Mouse (Mus musculus): ENCODE measurements around the gene Mapkapk3. TPM values are rescaled to one million over a fixed set of nuclear protein-coding genes. Genes with fewer than 3 reads are reported as not detected.

Mapkapk3 gene
- 7.1 and 10.1 TPM in 2 replicates for polyA plus RNA-seq (2016; fragmentation: Nextera tagmentation; extraction: Ambion mirVana)

DNA sequence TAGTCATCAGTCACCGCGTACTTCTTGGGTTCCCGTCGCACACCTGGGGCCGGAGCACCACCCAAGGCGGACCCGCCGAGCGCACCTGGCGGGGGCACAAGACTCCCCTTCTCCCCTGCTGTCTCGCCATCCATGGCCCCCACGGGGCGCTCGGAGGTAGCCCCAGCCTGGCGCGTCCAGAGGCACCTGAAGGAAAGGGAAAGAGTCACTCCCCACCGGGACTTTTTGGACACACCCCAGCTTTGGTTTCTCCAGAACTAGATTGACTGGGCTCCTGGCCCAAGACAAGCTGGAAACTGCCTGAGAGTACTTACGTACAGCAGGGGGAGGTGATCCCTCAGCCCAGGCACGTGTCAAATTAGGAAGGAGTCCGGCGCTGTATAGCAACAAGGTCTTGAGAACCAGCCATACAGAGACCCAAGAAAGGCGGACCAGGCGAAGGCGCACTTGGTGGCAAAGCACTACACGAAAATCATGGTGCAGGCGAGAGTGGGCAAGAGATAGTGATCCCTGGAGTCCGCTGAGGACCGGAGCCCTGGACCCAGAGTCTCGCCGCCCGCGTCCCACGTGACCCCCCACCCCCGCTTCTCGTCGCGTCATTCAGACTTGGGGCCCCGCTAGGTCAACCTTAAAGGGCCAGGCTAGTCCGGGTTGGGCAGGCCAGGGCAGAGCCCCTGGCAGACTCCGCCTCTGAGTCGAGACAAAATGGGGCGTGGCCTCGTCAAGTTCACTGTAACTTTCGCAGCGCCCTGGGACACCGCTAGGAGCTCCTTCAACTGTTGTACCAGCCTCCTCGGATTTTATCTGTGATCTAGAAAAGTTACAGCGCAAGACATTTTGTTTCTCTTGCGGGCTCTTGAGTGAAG, at the start of gene Mapkapk3:
TSS of gene Mapkapk3 (minus strand) at position 667 of the 866 bp plus-strand sequence.
- Histone ChIP-seq H3K9me3 (no peaks in the 10 kb centered on the region), H3K4me1 (peaks cover 36% of the 10 kb centered on the region), H3K27ac (peak within 1 kb of the TSS; percentile 82), H3K27me3 (ENCODE audit: insufficient read depth, poor library complexity, severe bottlenecking) (peaks cover 24% of the 10 kb centered on the region), H3K4me3 (peak within 1 kb of the TSS; percentile 66), H3K36me3 (no peaks in the 10 kb centered on the region)
- DNase-seq (ENCODE audit: low spot score), result peak; percentile 96
- 1% methylated on average over 49 of the region's 49 CpGs for whole genome bisulfite sequencing

DNA sequence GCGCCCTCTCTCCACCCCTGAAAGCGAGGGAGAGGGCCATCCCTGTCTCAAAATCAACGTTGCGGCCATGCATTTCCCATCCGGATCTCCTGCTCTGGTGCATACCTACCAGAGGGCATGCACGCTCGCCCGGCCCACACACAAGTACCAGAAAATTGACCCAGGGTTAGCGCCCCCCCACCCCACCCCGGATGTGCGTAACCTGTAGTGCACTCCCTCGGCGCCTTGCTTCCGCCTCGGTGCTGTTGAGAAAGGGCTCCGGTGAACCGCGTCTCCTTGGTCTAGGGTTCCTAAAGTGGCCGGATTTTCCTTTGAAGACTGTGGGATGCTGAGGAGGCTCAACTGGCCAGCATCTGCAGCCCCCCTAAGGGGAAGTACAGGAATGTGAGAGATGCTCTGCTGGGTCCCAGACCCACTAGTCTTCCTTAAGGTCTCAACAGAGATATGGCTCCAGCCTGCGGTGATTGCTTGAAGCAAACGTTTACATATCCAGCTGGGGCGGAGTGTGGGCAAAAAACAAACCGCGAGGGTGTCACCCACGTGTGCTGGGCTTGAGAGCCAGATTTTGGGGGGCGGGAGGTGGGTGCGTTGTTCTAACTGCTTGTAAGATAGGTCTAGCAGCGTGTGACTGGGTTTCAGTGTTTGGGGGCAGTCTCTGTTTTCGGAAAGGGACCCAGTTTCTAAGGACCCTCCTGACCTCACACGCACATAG, 48.7 kb upstream of the Mapkapk3 start, which contains the start of gene Hemk1:
TSS of gene Hemk1 (minus strand) at position 179 of the 712 bp plus-strand sequence.
- peak; percentile 90 for DNase-seq (ENCODE audit: low spot score)
- peak within 1 kb of the TSS; percentile 88 for H3K27ac ChIP-seq
- peak within 1 kb of the TSS; percentile 72 for H3K4me3 ChIP-seq
- H3K9me3 ChIP-seq, result no peaks in the 10 kb centered on the region
- 5% methylated on average over 30 of the region's 30 CpGs for WGBS
- peaks cover 23% of the 10 kb centered on the region for H3K27me3 ChIP-seq (ENCODE audit: insufficient read depth, poor library complexity, severe bottlenecking)
- peaks cover 17% of the 10 kb centered on the region for H3K4me1 ChIP-seq
- H3K36me3 ChIP-seq, result 0 out of 2 replicates have a peak, but pooled peaks cover 4% of the 10 kb centered on the region

DNA sequence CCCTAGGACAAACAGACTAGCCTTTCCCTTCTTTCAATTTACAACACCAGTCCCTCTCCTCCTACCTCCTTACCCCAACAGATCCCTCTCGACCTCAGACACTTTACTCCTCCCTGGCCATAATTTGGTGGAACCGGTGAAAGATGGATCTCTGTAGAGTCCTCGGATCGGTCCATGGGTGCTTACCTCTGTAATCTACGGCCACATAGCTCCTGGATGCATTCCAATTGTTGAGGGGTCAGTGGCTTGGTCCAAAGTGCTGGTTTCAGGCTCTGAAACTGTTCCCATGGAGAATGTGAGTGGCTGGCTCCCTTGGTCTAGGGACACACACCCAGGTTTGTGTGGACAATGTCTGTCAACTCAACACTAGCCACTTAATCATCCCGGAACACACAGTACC, 46.7 kb upstream of the Mapkapk3 start:
- Histone ChIP-seq H3K4me3 (no peak overlapping the region), H3K27ac (no peak overlapping the region), H3K9me3 (no peaks in the 10 kb centered on the region), H3K27me3 (ENCODE audit: insufficient read depth, poor library complexity, severe bottlenecking) (peaks cover 4% of the 10 kb centered on the region), H3K4me1 (peaks cover 17% of the 10 kb centered on the region), H3K36me3 (peaks cover 13% of the 10 kb centered on the region; the same call in 1 of the 2 replicates)
- DNase-seq (ENCODE audit: low spot score), result no peak
- 83% methylated on average over 6 of the region's 6 CpGs for WGBS

DNA sequence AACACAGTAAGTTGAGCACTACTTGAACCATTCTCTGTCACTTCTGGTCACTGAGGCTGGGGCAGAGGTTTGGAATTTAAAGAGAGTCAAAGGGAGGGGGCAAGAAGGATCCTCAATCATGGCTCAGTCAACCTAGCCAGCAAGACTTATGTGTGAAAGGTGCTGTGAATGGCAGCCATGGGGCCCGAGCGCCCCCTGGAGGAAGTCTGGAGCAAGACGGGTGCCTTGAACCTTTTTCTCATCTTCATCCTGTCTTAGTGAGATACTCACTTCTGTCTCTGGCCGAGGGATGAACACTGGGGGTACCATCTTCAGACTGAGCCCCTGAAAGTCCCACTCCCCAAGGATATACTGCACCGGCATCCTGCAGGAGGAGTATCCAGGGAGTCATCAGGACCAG, 46.2 kb upstream of the Mapkapk3 start:
- Histone ChIP-seq H3K27me3 (ENCODE audit: insufficient read depth, poor library complexity, severe bottlenecking) (no peaks in the 10 kb centered on the region; the same call in 1 of the 2 replicates), H3K36me3 (peaks cover 13% of the 10 kb centered on the region; the same call in 1 of the 2 replicates), H3K4me3 (no peak overlapping the region), H3K4me1 (peaks cover 15% of the 10 kb centered on the region), H3K27ac (no peak overlapping the region), H3K9me3 (no peaks in the 10 kb centered on the region)
- 10% methylated on average over 5 of the region's 5 CpGs for WGBS
- DNase-seq (ENCODE audit: low spot score), result peak; percentile 90

DNA sequence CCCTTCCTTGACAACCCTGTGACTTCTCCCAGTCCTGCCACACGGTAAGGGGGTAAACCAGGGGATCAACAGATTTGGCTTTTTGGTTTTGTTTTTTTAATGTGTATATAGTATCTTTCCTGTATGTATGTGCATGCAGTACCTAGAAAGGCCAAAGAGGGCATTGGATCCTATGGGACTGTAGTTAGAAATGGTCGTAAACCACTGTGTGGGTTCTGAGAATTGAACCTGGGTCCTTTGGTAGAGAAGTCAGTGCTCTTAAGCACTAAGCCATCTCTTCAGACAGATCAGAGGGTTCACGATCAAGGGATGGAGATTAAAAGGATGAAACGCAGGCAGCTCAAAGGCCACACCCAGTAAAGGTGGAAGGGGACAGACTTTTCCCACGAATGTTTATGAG, 45.4 kb upstream of the Mapkapk3 start:
- Histone ChIP-seq H3K4me3 (no peak overlapping the region), H3K27ac (no peak overlapping the region), H3K36me3 (peaks cover 13% of the 10 kb centered on the region; the same call in 1 of the 2 replicates), H3K4me1 (peaks cover 14% of the 10 kb centered on the region), H3K27me3 (ENCODE audit: insufficient read depth, poor library complexity, severe bottlenecking) (no peaks in the 10 kb centered on the region), H3K9me3 (no peaks in the 10 kb centered on the region)
- no peak for DNase-seq (ENCODE audit: low spot score)
- WGBS, result 87% methylated on average over 5 of the region's 5 CpGs

DNA sequence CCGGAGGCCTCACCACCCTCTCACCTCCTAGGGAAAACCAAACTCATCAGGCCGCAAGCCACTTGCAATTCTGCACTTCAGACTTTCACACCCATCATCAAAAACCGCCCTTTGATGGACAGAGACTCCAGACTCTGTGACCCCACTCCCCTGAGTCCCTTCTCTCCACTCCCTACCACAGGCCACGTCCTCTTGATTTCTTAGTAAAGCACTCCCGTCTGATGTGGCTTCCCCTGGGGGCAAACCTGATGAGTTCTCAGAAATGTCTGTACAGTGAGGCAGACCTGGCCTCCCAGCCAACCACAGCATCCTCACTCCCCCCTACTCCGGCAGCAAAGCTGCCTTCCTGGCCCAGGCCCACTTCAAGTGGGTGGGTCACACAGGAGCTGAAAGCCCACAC, 44.7 kb upstream of the Mapkapk3 start:
- Histone ChIP-seq H3K27me3 (ENCODE audit: insufficient read depth, poor library complexity, severe bottlenecking) (no peaks in the 10 kb centered on the region), H3K9me3 (no peaks in the 10 kb centered on the region), H3K4me3 (no peak overlapping the region), H3K36me3 (peaks cover 13% of the 10 kb centered on the region; the same call in 1 of the 2 replicates), H3K4me1 (peaks cover 14% of the 10 kb centered on the region), H3K27ac (no peak overlapping the region)
- WGBS, result 82% methylated on average over 6 of the region's 6 CpGs
- no peak for DNase-seq (ENCODE audit: low spot score)

DNA sequence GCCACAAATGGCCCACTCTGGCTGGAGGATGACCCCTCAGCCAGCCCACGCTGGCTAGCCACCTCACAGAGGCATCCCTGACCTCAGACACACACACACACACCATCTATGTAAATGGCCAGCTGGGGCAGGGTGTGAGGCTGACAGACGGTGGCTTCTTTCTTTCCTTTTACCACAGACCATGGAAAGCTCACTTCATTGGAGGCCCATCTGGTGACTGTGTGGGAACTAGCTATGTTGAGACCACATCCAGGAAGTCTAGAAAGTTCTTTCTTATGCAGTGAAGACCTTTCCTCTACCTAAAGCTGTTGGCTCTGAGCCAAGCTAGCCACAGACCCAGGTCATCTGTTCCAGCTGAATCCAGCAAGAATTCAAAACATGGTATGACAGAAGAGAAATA, 44.0 kb upstream of the Mapkapk3 start:
- H3K36me3 ChIP-seq, result peaks cover 13% of the 10 kb centered on the region; the same call in 1 of the 2 replicates
- H3K27me3 ChIP-seq (ENCODE audit: insufficient read depth, poor library complexity, severe bottlenecking), result no peaks in the 10 kb centered on the region
- H3K27ac ChIP-seq, result no peak overlapping the region
- peaks cover 11% of the 10 kb centered on the region for H3K4me1 ChIP-seq
- H3K4me3 ChIP-seq, result no peak overlapping the region
- WGBS, result 63% methylated on average over 2 of the region's 2 CpGs
- H3K9me3 ChIP-seq, result no peaks in the 10 kb centered on the region
- DNase-seq (ENCODE audit: low spot score), result no peak

DNA sequence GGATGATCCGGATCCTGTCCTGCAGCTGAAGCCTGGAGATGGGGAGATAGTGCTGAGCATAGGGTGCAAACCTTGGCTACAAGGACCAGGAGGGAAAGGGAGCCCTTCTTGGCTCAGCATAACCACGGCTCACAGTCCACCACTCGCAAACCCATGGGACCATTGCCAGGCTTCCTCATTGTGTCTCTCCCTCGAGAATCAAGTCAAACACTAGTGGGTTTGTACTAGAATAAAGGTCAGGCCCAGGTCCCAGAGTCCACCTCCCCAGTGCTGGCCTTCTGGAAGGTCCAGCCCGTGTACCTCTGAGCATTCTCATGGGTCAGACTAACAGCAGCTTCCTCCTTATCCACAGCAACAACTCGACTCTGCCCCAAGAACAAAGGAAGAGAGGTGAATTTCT, 41.1 kb upstream of the Mapkapk3 start:
- Histone ChIP-seq H3K36me3 (peaks cover 17% of the 10 kb centered on the region; the same call in 1 of the 2 replicates), H3K27me3 (ENCODE audit: insufficient read depth, poor library complexity, severe bottlenecking) (no peaks in the 10 kb centered on the region), H3K4me3 (no peak overlapping the region), H3K27ac (no peak overlapping the region), H3K4me1 (no peaks in the 10 kb centered on the region), H3K9me3 (no peaks in the 10 kb centered on the region)
- 72% methylated on average over 6 of the region's 6 CpGs for WGBS
- no peak for DNase-seq (ENCODE audit: low spot score)

DNA sequence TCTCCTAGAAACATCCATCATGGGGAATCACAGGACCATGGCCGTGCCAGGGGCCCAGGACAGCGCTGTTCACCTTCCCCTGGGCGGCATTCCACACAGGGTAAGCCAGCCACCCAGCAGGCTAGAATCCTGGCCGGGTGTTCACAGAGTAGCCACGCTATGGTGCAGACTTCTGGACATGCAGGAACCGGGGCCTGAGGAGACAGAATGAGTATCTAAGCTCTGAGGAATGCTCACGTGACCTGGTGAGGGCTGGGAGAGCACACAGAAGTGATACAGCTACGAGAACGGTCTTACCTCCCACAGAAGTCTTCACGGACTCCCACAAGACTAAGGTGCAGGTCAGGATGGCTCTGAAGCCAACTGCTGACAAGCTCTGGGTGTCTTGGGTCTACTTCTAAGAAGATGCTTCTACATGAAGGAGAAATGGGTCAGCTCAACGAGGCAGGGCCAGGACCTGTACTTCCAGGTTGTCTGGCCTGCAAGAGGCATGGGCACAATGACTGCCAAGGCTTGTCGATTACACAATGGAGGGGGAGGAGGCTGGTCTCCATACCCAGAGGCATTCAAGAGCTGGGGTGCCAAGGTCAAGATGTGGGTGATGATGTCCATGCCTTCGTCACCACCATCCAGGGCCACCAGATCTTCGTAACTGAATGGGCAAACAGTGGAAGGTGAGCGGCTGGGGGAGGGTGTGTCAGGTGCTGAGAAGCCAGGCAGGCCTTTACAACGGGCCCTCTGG, 38.4 kb upstream of the Mapkapk3 start:
- H3K27me3 ChIP-seq (ENCODE audit: insufficient read depth, poor library complexity, severe bottlenecking), result no peaks in the 10 kb centered on the region
- H3K27ac ChIP-seq, result no peak overlapping the region
- 82% methylated on average over 16 of the region's 16 CpGs for WGBS
- H3K36me3 ChIP-seq, result peaks cover 13% of the 10 kb centered on the region; the same call in 1 of the 2 replicates
- peaks cover 8% of the 10 kb centered on the region for H3K4me1 ChIP-seq
- H3K4me3 ChIP-seq, result no peak overlapping the region
- DNase-seq (ENCODE audit: low spot score), result no peak
- H3K9me3 ChIP-seq, result no peaks in the 10 kb centered on the region

DNA sequence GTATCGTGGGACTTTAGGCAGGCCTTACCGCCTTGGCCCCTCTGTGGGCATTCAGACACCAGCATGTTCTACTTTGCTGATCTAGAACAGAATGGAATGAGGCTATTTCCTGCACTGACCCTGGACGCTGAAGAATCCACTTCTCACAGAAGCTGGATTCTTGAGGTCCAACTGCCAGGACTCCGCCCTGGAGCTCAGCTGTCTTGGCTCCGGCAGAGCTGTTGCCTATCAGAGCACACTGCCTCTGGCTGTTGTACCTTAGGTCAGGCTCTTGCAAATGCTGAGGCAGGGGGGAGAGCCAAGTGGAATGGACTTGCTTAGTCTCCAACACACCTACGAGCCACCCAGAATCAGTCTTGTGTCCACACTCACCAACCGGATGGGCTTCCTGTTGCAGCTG, 36.2 kb upstream of the Mapkapk3 start:
- Histone ChIP-seq H3K9me3 (no peaks in the 10 kb centered on the region), H3K4me3 (no peak overlapping the region), H3K27ac (no peak overlapping the region), H3K27me3 (ENCODE audit: insufficient read depth, poor library complexity, severe bottlenecking) (no peaks in the 10 kb centered on the region), H3K36me3 (0 out of 2 replicates have a peak, but pooled peaks cover 5% of the 10 kb centered on the region), H3K4me1 (peaks cover 12% of the 10 kb centered on the region)
- DNase-seq (ENCODE audit: low spot score), result no peak
- WGBS, result 73% methylated on average over 7 of the region's 7 CpGs

DNA sequence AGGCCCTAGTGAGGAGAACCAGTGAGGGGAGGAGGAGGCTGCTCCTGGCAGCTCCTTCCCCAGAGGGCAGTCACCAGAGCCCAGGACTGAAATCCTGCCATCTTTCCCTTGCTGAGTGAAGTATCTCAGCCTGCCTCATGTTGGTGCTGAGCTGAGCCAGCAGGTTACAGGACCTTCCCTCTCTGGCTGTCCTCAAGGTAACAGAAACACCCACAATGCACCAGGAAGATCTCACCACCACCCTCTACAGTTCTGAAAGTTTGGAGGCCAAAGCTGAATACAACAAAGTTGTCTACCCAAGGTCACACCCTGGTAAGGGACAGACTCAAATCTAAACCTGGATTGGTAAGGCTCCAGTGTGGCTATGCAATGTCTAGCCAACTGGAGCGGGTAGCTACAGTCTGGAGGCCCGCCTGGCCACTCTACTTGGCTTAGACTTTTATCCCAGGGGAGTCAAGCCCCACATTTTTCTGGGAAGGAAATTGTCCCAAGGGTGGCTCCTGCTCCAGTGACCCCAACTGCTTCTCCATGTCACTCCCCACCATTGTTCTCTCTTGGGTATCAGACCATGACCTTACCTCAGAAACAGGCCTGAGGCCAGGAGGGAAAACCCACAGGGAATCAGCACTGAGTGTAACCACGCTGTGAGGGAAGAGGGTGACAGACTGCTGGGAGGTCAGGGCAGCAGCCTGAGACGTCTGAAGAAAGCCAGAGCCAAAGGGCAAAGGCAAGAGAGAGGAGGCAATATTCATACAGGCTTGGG, 35.3 kb upstream of the Mapkapk3 start:
- no peaks in the 10 kb centered on the region for H3K27me3 ChIP-seq (ENCODE audit: insufficient read depth, poor library complexity, severe bottlenecking)

DNA sequence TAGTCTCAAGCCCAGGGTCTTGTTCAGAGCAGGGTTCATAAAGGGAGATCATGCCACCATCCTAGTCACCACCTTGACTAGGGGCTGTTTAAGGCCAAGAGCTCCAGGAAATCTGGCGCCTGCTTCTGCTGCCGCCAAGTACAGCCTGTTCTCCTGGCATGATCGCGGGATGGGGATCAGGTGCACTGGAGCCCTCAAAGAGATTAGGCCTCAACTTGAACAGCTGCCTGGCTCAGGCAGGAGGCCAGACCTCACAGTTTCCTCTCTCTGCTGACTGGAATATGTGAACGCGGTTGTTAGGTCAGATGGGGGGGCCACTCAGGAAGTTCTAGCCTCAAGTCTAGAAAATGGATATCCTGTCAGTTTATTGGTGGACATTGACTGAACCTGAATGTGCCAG, 33.9 kb upstream of the Mapkapk3 start:
- H3K4me1 ChIP-seq, result peaks cover 12% of the 10 kb centered on the region
- H3K4me3 ChIP-seq, result no peak overlapping the region
- H3K36me3 ChIP-seq, result 0 out of 2 replicates have a peak, but pooled peaks cover 4% of the 10 kb centered on the region
- no peak overlapping the region; the same call in 1 of the 2 replicates for H3K27ac ChIP-seq
- 74% methylated on average over 6 of the region's 6 CpGs for WGBS
- H3K9me3 ChIP-seq, result no peaks in the 10 kb centered on the region
- no peaks in the 10 kb centered on the region for H3K27me3 ChIP-seq (ENCODE audit: insufficient read depth, poor library complexity, severe bottlenecking)
- no peak for DNase-seq (ENCODE audit: low spot score)

More for the DNA sequence above, 35.3 kb upstream of the Mapkapk3 start:
- Histone ChIP-seq H3K4me3 (no peak overlapping the region), H3K36me3 (0 out of 2 replicates have a peak, but pooled peaks cover 5% of the 10 kb centered on the region), H3K9me3 (no peaks in the 10 kb centered on the region), H3K27ac (no peak overlapping the region), H3K4me1 (peaks cover 12% of the 10 kb centered on the region)
- 66% methylated on average over 4 of the region's 4 CpGs for WGBS
- DNase-seq (ENCODE audit: low spot score), result no peak

All from heart, embryonic 10.5 days (tissue).